Mouse (Mus musculus): ENCODE measurements at regions not wholly inside any gene's neighbourhood (a gene's known extent, or its start where the extent isn't known, plus 50 kb on each side); places are given as distances from the start of the nearest gene placed in this dataset.

- peak; percentile 67 for ATAC-seq (replicated peaks; ENCODE audit: poor library complexity, severe bottlenecking)
These were observed 709.1 kb upstream of the N6amt1 start for GRCm38 (mm10) chr16:86644912-86645312.

GRCm38 (mm10) chr16:86604166-86604565, 702.5 kb upstream of the Adamts5 start:
- ATAC-seq (replicated peaks; ENCODE audit: poor library complexity, severe bottlenecking) = no peak

- no peak for ATAC-seq (replicated peaks; ENCODE audit: poor library complexity, severe bottlenecking)
These were observed 693.4 kb upstream of the Adamts5 start for GRCm38 (mm10) chr16:86594992-86595391.

- no peak for ATAC-seq (replicated peaks; ENCODE audit: poor library complexity, severe bottlenecking)
These were observed 684.4 kb upstream of the Adamts5 start for GRCm38 (mm10) chr16:86586044-86586443.

- ATAC-seq (replicated peaks; ENCODE audit: poor library complexity, severe bottlenecking) = no peak
These were observed 676.7 kb upstream of the Adamts5 start for GRCm38 (mm10) chr16:86578281-86578680.

GRCm38 (mm10) chr16:86547465-86548043, 645.9 kb upstream of the Adamts5 start:
- no peak for ATAC-seq (replicated peaks; ENCODE audit: poor library complexity, severe bottlenecking)

- no peak for ATAC-seq (replicated peaks; ENCODE audit: poor library complexity, severe bottlenecking)
These were observed 645.3 kb upstream of the Adamts5 start for GRCm38 (mm10) chr16:86546905-86547304.

GRCm38 (mm10) chr16:86544121-86544520, 642.5 kb upstream of the Adamts5 start:
- ATAC-seq (replicated peaks; ENCODE audit: poor library complexity, severe bottlenecking) = no peak

GRCm38 (mm10) chr16:86536479-86536878, 634.9 kb upstream of the Adamts5 start:
- no peak for ATAC-seq (replicated peaks; ENCODE audit: poor library complexity, severe bottlenecking)

- no peak for ATAC-seq (replicated peaks; ENCODE audit: poor library complexity, severe bottlenecking)
These were observed 622.5 kb upstream of the Adamts5 start for GRCm38 (mm10) chr16:86524135-86524534.

- no peak for ATAC-seq (replicated peaks; ENCODE audit: poor library complexity, severe bottlenecking)
These were observed 615.3 kb upstream of the Adamts5 start for GRCm38 (mm10) chr16:86516935-86517334.

GRCm38 (mm10) chr16:86516144-86516543, 614.5 kb upstream of the Adamts5 start:
- ATAC-seq (replicated peaks; ENCODE audit: poor library complexity, severe bottlenecking) = no peak

- no peak for ATAC-seq (replicated peaks; ENCODE audit: poor library complexity, severe bottlenecking)
These were observed 599.7 kb upstream of the Adamts5 start for GRCm38 (mm10) chr16:86501074-86501952.

GRCm38 (mm10) chr16:86475145-86475544, 573.5 kb upstream of the Adamts5 start:
- no peak for ATAC-seq (replicated peaks; ENCODE audit: poor library complexity, severe bottlenecking)

- no peak for ATAC-seq (replicated peaks; ENCODE audit: poor library complexity, severe bottlenecking)
These were observed 571.6 kb upstream of the Adamts5 start for GRCm38 (mm10) chr16:86473059-86473740.

- ATAC-seq (replicated peaks; ENCODE audit: poor library complexity, severe bottlenecking) = no peak
These were observed 559.4 kb upstream of the Adamts5 start for GRCm38 (mm10) chr16:86461073-86461472.

- ATAC-seq (replicated peaks; ENCODE audit: poor library complexity, severe bottlenecking) = no peak
These were observed 555.0 kb upstream of the Adamts5 start for GRCm38 (mm10) chr16:86456649-86457048.

GRCm38 (mm10) chr16:86454810-86455209, 553.2 kb upstream of the Adamts5 start:
- no peak for ATAC-seq (replicated peaks; ENCODE audit: poor library complexity, severe bottlenecking)

GRCm38 (mm10) chr16:86454031-86454430, 552.4 kb upstream of the Adamts5 start:
- ATAC-seq (replicated peaks; ENCODE audit: poor library complexity, severe bottlenecking) = no peak

- ATAC-seq (replicated peaks; ENCODE audit: poor library complexity, severe bottlenecking) = no peak
These were observed 547.0 kb upstream of the Adamts5 start for GRCm38 (mm10) chr16:86448478-86449160.

GRCm38 (mm10) chr16:86419458-86419857, 517.8 kb upstream of the Adamts5 start:
- peak; percentile 90 for ATAC-seq (replicated peaks; ENCODE audit: poor library complexity, severe bottlenecking)

All from granulocyte monocyte progenitor cell, adult 5-6 weeks (primary cell).